Mouse (Mus musculus) right cerebral cortex, postnatal 10 days (tissue): ENCODE measurements around the gene Rexo5.
A peak's percentile ranks its signal among the peaks of the same experiment; 100 is the strongest.

Source experiments
- DNase-seq, 2 experiments: peaks; one replicate each; pipeline ENCODE4 v3.0.0; 2021; ENCODE audit warnings: low spot score in 2 of 2

Gene Rexo5

GRCm38 (mm10) chr7:119887887-119888286 is 94.1 kb downstream of the Rexo5 start:
- no peak for DNase-seq

DNA sequence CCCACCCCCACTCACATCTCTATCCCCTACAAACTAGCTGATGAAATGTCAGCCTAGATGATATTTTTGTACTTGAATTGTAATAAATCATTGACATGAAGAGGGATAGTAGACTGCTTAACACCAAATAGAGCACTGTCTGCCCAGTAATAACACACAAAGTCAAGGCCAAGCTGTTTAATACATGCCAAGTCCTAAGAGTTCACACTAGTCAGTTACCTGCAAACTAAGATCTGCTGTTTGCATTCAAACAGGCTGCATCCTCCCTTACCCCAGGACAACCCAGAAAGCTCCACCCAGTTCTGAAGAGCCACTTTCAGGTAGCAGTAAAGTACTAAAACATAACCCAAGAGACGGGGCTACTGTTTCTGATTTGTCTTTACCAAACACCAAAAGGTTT is 98.4 kb downstream of the Rexo5 start:
- DNase-seq, result no peak

- DNase-seq, result no peak
These were observed 98.9 kb downstream of the Rexo5 start for GRCm38 (mm10) chr7:119892742-119893141.

- no peak for DNase-seq
These were observed 101.2 kb downstream of the Rexo5 start for GRCm38 (mm10) chr7:119894818-119895544.

DNA sequence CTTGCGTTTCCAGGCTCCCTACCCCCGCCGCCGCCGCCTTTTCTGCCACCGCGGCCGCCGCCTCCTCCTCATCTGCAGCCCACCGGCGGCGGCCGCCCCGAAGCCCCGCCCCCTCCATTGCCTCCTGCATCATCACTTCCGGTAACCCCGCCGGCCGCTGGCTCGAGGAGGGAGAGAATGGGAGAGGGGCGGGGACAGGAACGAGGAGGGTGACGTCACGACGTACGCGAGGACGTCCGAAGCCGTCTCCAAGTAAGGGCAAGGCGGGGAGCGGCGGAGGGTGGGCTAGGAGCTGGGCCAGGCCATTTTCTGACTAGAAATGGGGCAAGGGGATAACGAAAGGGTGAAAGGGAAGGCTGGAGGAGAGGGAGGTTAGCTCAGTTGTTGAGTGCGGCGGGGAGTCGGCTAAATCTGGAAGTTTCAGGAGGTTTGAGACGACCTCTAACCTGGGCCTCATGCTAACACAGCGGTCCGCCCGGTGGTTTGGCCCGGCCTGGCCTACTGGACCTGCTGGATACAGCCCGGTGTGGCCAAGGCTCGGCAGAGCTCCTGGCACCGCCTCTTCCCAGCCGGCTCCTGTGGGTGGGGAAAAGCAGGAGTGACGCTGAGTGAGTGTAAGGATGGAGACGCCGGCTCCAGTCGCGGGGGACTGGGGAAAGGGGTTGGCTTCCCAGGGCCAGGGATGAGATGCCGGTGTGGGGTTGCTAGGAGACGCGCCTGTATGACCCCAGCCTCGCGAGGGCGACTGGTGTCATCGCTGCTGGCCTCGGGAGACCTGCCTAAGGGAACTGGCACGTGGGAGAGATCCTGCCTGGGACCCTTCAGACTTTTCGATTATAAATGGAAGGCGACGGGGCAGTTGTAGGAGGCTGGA is 102.1 kb downstream of the Rexo5 start, which contains the start of the genes Lyrm1 and Dcun1d3:
Gene Lyrm1 (plus strand): TSS at position 223 of the 874 bp plus-strand sequence.
Gene Dcun1d3 (minus strand): TSS at position 660 of the 874 bp plus-strand sequence.
- DNase-seq, result peak; percentile 99

DNA sequence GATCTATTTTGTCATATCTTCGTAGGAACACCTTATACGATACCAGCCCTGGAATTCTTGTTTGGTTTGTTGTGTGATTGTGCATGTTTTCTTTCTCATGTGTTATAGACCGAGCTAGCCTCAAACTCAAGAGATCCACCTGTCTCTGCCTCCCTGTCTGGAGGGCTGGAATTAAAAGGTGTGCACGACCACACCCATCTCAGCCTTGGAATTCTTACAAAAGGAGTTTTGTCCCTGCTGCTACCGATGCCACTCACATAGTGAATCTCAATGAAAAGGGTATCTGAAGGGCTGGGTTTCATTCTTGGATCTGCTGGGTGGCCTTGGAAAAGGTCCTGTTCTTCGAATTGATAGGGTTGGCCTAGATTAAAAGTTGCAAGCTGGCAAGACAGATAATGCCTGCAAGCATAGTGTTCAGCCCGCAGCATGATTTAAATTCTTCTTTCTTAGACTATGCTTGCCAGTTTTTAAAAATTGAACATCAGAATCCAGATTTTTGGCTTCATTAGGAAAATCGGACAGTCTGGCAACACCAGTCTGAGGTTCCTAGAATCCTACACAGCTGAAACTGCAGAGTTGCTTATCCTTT is 103.8 kb downstream of the Rexo5 start:
- DNase-seq, result no peak

DNA sequence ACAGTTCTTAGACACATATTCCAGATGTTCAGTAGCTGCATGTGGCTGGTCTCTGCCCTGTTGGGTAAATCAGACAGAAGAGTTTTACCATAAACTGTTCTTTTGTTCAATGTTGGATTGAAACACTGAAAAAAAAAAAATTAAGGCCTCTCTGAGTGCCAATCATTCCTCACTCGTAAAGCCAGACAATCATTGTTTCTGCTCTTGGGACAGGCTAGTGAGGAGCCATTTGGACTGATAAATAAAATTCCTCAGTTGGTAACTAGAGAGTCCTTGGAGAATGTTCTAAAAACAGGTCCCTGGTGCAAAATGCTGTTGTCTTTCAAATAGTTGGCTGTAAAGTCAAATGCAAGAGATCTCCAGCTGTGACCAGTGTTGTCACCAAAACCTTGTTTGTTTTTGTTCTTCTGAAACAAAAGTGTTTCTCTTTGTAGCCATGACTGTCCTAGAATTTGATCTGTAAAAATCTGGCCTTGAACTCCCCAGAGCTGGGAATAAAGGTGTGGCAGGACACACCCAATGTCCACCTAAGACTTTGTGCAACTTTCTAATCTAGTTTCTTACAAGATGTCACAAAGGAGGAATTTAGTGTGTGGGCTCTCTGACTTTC is 104.5 kb downstream of the Rexo5 start:
- no peak for DNase-seq
